Mouse (Mus musculus) hindbrain, embryonic 15.5 days (tissue): ENCODE results near the gene Jmjd8. TPM values are rescaled to one million over a fixed set of nuclear protein-coding genes. Genes with fewer than 3 reads are reported as not detected.

Source experiments
- ATAC-seq: fragments of 200-750 bp; cut with Nextera tagmentation; 2 replicates; pipeline ENCODE4 v1.8.0; 2017; ENCODE audit warnings: low read depth, moderate number of reproducible peaks, moderate TSS enrichment; ENCODE audit not compliant: low FRiP score
- H3K27ac ChIP-seq: fragments of 300-500 bp; sonication (generic); replicated peaks from 2 replicates; pipeline ENCODE4 v1.5.1; 2015; ENCODE audit warnings: mild to moderate bottlenecking, inconsistent platforms
- H3K27me3 ChIP-seq: fragments of 300-500 bp; sonication (generic); 2 replicates; pipeline ENCODE4 v1.6.1; 2015; ENCODE audit warnings: control low read depth, inconsistent platforms
- H3K36me3 ChIP-seq: fragments of 300-500 bp; sonication (generic); 2 replicates; pipeline ENCODE4 v1.6.1; 2015; ENCODE audit warnings: control low read depth, inconsistent platforms
- H3K4me1 ChIP-seq: fragments of 300-500 bp; sonication (generic); replicated peaks from 2 replicates; pipeline ENCODE4 v1.6.1; 2015; ENCODE audit warnings: control low read depth, inconsistent platforms
- H3K4me2 ChIP-seq: fragments of 300-500 bp; sonication (generic); 2 replicates; pipeline ENCODE4 v1.6.1; 2015; ENCODE audit warnings: moderate library complexity, mild to moderate bottlenecking, inconsistent platforms
- H3K4me3 ChIP-seq: fragments of 300-500 bp; sonication (generic); 2 replicates; pipeline ENCODE4 v1.5.1; 2015; ENCODE audit warnings: mild to moderate bottlenecking, inconsistent platforms
- H3K9ac ChIP-seq: fragments of 300-500 bp; sonication (generic); 2 replicates; pipeline ENCODE4 v1.6.1; 2015; ENCODE audit warnings: inconsistent platforms
- H3K9me3 ChIP-seq: fragments of 300-500 bp; sonication (generic); 2 replicates; pipeline ENCODE4 v1.6.1; 2016; ENCODE audit warnings: control low read depth, inconsistent platforms
- WGBS: fragments of 180-500 bp; shearing (Covaris S2); methylation state at CpG from one replicate; pipeline ENCODE4 v1.1.7; 2015; 5-methylcytosine and 5-hydroxymethylcytosine counted together
- polyA plus RNA-seq: library from polyadenylated mRNA; unstranded; fragments of >200 nt; fragmentation: Nextera tagmentation; extraction: Ambion mirVana; gene quantifications from 2 replicates; pipeline ENCODE4 v1.2.1, GENCODE M21; 2015

Jmjd8 gene
- polyA plus RNA-seq, 1 experiment from 2014 or later: 55.0 TPM

DNA sequence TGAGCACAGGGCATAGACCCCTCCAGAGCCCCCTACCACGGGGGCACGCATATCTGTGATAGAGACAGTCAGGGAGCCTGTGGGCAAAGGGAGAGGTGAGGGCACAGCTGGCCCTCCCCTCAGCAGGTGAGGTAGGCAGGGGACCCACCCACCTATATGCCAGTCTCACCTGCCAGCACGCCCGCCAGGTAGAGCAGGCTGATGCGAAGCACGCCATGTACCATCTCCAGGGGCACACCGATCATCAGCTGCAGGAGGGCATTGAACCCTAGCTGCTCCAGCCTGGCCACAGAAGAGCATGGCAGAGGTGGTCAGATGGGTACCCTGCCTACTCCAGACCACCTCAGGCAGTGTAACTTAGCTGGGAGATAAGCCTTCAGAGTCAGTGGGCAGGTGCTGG, 6.6 kb downstream of the Jmjd8 start:
- peak overlapping the region; percentile 92 for H3K4me2 ChIP-seq
- H3K36me3 ChIP-seq: peaks cover 27% of the 10 kb centered on the region
- H3K4me1 ChIP-seq: peaks cover 70% of the 10 kb centered on the region
- H3K4me3 ChIP-seq: no peak overlapping the region; the same call in 1 of the 2 replicates
- H3K27me3 ChIP-seq: no peaks in the 10 kb centered on the region
- 97% methylated on average over 7 of the region's 7 CpGs for WGBS
- ATAC-seq: no peak
- H3K9ac ChIP-seq: 0 out of 2 replicates have a peak overlapping the region, but pooled peaks have one; percentile 70
- no peaks in the 10 kb centered on the region for H3K9me3 ChIP-seq
- no peak overlapping the region for H3K27ac ChIP-seq

DNA sequence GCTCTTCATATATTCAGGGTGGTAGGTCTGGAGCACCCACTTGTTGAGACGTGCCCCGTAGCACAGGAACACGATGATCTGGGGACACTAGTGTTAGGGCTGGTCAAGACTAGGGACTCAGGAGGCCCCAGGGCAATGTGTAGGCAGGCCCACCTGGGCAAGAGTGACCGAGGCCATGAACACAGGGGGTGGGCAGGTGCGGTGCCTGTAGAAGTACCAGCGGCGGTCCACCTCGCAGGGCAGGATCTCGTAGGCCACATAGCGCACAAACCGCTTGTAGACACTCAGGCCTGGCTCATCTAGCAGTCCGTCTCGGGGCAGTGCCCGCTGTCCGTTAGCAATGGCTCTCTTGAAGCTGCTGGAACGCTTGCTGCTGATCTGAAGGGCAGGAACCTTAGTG, 7.1 kb downstream of the Jmjd8 start:
- WGBS: 94% methylated on average over 16 of the region's 16 CpGs
- Histone ChIP-seq H3K4me2 (peak overlapping the region; percentile 83), H3K4me1 (peaks cover 65% of the 10 kb centered on the region), H3K36me3 (peaks cover 27% of the 10 kb centered on the region), H3K9me3 (no peaks in the 10 kb centered on the region), H3K27ac (no peak overlapping the region), H3K27me3 (no peaks in the 10 kb centered on the region), H3K4me3 (peak overlapping the region; percentile 57), H3K9ac (peak overlapping the region; percentile 75; the same call in 1 of the 2 replicates)
- ATAC-seq: no peak

- no peaks in the 10 kb centered on the region for H3K9me3 ChIP-seq
- H3K36me3 ChIP-seq: peaks cover 27% of the 10 kb centered on the region
- peaks cover 57% of the 10 kb centered on the region for H3K4me1 ChIP-seq
- H3K27me3 ChIP-seq: no peaks in the 10 kb centered on the region
- no peak for ATAC-seq
- H3K4me3 ChIP-seq: peak overlapping the region; percentile 57
- 19% methylated on average over 23 of the region's 23 CpGs for WGBS
- peak overlapping the region; percentile 75 for H3K9ac ChIP-seq
- peak overlapping the region; percentile 88 for H3K27ac ChIP-seq
- peak overlapping the region; percentile 83 for H3K4me2 ChIP-seq
Measured at GRCm38 (mm10) chr17:25836397-25837075, 7.9 kb downstream of the Jmjd8 start.

DNA sequence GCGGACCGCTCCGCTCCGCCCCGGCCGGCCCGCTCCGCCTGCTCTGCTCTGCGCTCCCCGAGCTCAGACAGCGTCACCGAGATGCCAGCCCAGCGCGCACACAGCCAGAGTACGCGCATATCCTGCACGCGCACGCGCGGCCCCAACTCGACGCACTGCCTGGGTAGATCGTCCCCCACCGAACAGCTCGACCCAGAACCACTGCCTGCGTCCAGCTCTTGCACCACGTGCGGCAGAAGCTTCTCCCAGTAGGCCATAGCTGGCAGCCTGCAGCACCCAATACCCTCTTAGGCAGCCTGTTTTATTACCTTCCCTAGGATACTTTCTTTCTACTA, 8.4 kb downstream of the Jmjd8 start, which contains the start of gene Rhbdl1:
Gene Rhbdl1, minus strand, starts transcription at position 220 of the 335 bp plus-strand sequence.
- ATAC-seq: peak; percentile 36
- peak within 1 kb of the TSS; percentile 88 for H3K27ac ChIP-seq
- H3K4me2 ChIP-seq: peak within 1 kb of the TSS; percentile 83
- peaks cover 32% of the 10 kb centered on the region for H3K36me3 ChIP-seq
- peak within 1 kb of the TSS; percentile 57 for H3K4me3 ChIP-seq
- H3K9ac ChIP-seq: peak within 1 kb of the TSS; percentile 75
- no peaks in the 10 kb centered on the region for H3K27me3 ChIP-seq
- H3K9me3 ChIP-seq: no peaks in the 10 kb centered on the region
- WGBS: 1% methylated on average over 29 of the region's 29 CpGs
- H3K4me1 ChIP-seq: peaks cover 52% of the 10 kb centered on the region

GRCm38 (mm10) chr17:25837533-25837932, 8.9 kb downstream of the Jmjd8 start:
- no peaks in the 10 kb centered on the region for H3K27me3 ChIP-seq
- peaks cover 50% of the 10 kb centered on the region for H3K4me1 ChIP-seq
- H3K9ac ChIP-seq: peak overlapping the region; percentile 75
- ATAC-seq: no peak
- WGBS: 17% methylated on average over 3 of the region's 3 CpGs
- peak overlapping the region; percentile 57; the same call in 1 of the 2 replicates for H3K4me3 ChIP-seq
- H3K9me3 ChIP-seq: no peaks in the 10 kb centered on the region
- peak overlapping the region; percentile 88 for H3K27ac ChIP-seq
- H3K36me3 ChIP-seq: peaks cover 37% of the 10 kb centered on the region
- peak overlapping the region; percentile 83 for H3K4me2 ChIP-seq

DNA sequence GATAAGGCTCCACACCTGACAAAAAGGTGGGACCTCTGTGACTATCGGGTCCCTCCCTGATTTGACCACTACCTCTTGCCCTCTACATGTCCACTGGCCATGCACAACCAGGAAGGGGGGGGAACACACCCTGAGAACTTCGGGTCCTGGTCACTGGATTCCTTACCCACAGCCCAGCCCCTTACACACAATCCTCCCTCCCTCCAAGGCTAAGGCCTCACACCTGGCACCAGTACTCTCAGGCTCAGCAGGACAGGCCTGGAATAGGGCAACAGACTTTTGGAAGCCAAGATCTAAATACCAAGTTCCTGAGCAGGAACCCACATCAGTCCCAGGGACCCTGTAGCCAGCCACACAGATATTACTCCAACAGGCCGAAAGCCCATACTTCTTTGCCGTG, 10.2 kb downstream of the Jmjd8 start:
- Histone ChIP-seq H3K9ac (no peak overlapping the region), H3K36me3 (peaks cover 40% of the 10 kb centered on the region), H3K4me3 (no peak overlapping the region)

GRCm38 (mm10) chr17:25839455-25840235, 11.0 kb downstream of the Jmjd8 start:
- no peak for ATAC-seq

More for the DNA sequence above, 10.2 kb downstream of the Jmjd8 start:
- no peaks in the 10 kb centered on the region for H3K27me3 ChIP-seq
- H3K4me1 ChIP-seq: peaks cover 57% of the 10 kb centered on the region
- H3K4me2 ChIP-seq: no peak overlapping the region
- H3K27ac ChIP-seq: no peak overlapping the region
- H3K9me3 ChIP-seq: no peaks in the 10 kb centered on the region
- 85% methylated on average over 4 of the region's 4 CpGs for WGBS
- no peak for ATAC-seq

GRCm38 (mm10) chr17:25840519-25840918, 11.9 kb downstream of the Jmjd8 start:
- no peak overlapping the region for H3K27ac ChIP-seq
- 96% methylated on average over 6 of the region's 6 CpGs for WGBS
- peaks cover 47% of the 10 kb centered on the region for H3K4me1 ChIP-seq
- no peak for ATAC-seq
- H3K4me2 ChIP-seq: no peak overlapping the region
- H3K36me3 ChIP-seq: peaks cover 40% of the 10 kb centered on the region
- H3K4me3 ChIP-seq: no peak overlapping the region
- no peak overlapping the region for H3K9ac ChIP-seq
- no peaks in the 10 kb centered on the region for H3K27me3 ChIP-seq
- no peaks in the 10 kb centered on the region for H3K9me3 ChIP-seq

More at GRCm38 (mm10) chr17:25839455-25840235, 11.0 kb downstream of the Jmjd8 start:
- H3K36me3 ChIP-seq: peaks cover 40% of the 10 kb centered on the region
- no peaks in the 10 kb centered on the region for H3K9me3 ChIP-seq
- no peak overlapping the region for H3K4me3 ChIP-seq
- 89% methylated on average over 14 of the region's 14 CpGs for WGBS
- peaks cover 53% of the 10 kb centered on the region for H3K4me1 ChIP-seq
- no peak overlapping the region for H3K4me2 ChIP-seq
- H3K27me3 ChIP-seq: no peaks in the 10 kb centered on the region
- H3K9ac ChIP-seq: no peak overlapping the region
- no peak overlapping the region for H3K27ac ChIP-seq

- Histone ChIP-seq H3K27me3 (no peaks in the 10 kb centered on the region), H3K9me3 (no peaks in the 10 kb centered on the region), H3K4me3 (no peak within 1 kb of the TSS), H3K4me1 (peaks cover 39% of the 10 kb centered on the region), H3K27ac (no peak within 1 kb of the TSS), H3K4me2 (no peak within 1 kb of the TSS), H3K36me3 (peaks cover 40% of the 10 kb centered on the region), H3K9ac (no peak within 1 kb of the TSS)
- WGBS: 94% methylated on average over 22 of the region's 22 CpGs
- ATAC-seq: no peak
Measured at GRCm38 (mm10) chr17:25841117-25841880, 12.6 kb downstream of the Jmjd8 start, which contains the start of gene Gm20683. Gene Gm20683 (minus strand): TSS chr17:25841763.

GRCm38 (mm10) chr17:25842509-25842908, 13.8 kb downstream of the Jmjd8 start:
- Histone ChIP-seq H3K27me3 (no peaks in the 10 kb centered on the region), H3K9me3 (no peaks in the 10 kb centered on the region), H3K36me3 (peaks cover 46% of the 10 kb centered on the region), H3K4me2 (no peak overlapping the region), H3K9ac (no peak overlapping the region), H3K27ac (no peak overlapping the region), H3K4me3 (no peak overlapping the region), H3K4me1 (peaks cover 27% of the 10 kb centered on the region)
- WGBS: 90% methylated on average over 3 of the region's 3 CpGs
- ATAC-seq: no peak

DNA sequence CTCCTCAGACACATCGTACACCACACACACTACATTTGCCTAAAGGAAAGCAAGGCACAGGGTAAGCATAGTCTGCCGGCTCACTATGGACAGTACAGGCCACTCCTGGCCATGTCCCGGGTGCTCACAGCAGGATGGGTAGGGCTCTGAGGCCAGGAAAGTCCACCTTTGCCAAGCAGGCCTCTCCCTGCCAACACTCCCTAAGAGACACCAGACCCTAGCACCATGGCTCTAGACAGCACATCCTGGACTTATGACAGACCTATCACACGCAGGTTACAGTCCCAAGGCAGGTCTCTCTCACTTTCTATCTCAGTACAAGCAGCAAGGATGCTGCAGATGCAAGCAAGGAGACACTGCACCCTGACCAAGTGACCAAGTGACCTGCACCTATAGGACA, 14.5 kb downstream of the Jmjd8 start:
- no peak for ATAC-seq

More for the DNA sequence above, 14.5 kb downstream of the Jmjd8 start:
- Histone ChIP-seq H3K36me3 (peaks cover 46% of the 10 kb centered on the region), H3K27ac (no peak overlapping the region), H3K4me2 (peak overlapping the region; percentile 93), H3K9me3 (no peaks in the 10 kb centered on the region), H3K9ac (0 out of 2 replicates have a peak overlapping the region, but pooled peaks have one; percentile 71), H3K27me3 (no peaks in the 10 kb centered on the region), H3K4me3 (peak overlapping the region; percentile 95), H3K4me1 (peaks cover 21% of the 10 kb centered on the region)
- 93% methylated on average over 4 of the region's 4 CpGs for WGBS
